Mouse (Mus musculus) thymus, postnatal 36 days (tissue): Measurements from ENCODE around the gene Tmem242.

Experiments
- DNase-seq, 2 experiments: peaks; one replicate each; pipeline ENCODE4 v3.0.0; 2022; ENCODE audit warnings: mixed read lengths in 2 of 2

Gene Tmem242

GRCm38 (mm10) chr17:5414041-5414440, 26.0 kb downstream of the Tmem242 start:
- DNase-seq: no peak

DNA sequence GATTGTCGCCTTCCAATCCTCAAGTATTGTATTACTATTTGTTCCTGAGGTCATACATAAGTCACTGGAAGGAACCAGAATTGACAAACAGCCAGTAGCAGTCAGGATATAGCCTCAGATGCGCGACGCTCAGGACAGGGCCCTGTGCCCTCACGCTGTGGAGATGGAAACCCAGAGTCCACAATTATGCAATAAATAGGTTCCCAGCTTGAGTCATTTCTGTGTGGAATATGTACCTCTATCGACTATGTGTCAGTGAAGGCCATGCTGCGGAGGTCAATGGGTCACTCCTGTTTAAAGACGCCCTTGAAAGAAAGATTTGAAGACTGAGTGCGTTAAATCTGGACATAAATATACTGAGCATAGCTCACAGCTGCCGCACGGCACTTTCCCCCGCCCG, 26.7 kb downstream of the Tmem242 start:
- no peak for DNase-seq

- DNase-seq: no peak
Measured at GRCm38 (mm10) chr17:5412740-5413139, 27.3 kb downstream of the Tmem242 start.

- DNase-seq: no peak
Measured at GRCm38 (mm10) chr17:5412301-5412700, 27.8 kb downstream of the Tmem242 start.

GRCm38 (mm10) chr17:5411205-5411604, 28.9 kb downstream of the Tmem242 start:
- DNase-seq: no peak

DNA sequence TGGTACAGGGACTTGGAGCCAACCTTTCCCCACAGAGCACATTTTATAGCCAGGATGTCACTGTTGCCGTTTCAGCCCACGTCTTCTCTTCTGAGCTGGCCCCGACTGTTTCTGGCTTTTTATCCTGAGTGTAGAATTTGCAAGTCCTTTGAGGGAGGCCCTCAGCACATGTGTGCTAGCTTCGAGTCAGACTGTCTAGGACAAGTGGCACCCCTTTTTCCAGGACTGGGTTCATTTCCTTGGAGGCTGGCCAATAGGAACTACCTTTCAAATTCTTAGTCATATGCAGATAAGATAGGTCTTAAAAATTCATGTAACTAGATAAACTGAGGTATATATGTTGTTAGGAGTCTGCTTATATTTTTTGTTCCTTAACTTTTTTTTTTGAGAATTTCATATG, 29.7 kb downstream of the Tmem242 start:
- DNase-seq: no peak

- no peak for DNase-seq
Measured at GRCm38 (mm10) chr17:5407030-5407429, 33.0 kb downstream of the Tmem242 start.

DNA sequence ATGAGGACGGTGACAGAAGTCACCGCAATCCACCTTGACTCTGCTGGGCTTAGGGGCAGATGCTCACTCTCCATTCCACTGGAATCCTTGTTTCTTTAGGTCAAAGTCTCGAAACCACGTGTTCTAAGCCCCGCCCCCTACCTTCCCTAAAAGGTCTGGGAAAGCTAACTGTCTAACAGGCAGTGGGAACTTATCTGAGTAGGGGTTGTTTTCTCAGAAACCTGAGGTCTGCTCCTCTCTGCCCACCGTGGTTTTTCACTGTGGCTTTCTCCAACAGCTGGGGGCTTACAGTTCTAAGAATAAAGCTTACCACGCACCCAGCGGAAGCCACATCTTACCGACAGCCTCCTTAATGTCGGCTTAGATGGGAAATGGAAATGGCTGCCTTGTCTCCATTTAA, 33.5 kb downstream of the Tmem242 start:
- peak; percentile 43 to 55 for DNase-seq

- no peak for DNase-seq
Measured at GRCm38 (mm10) chr17:5403885-5404284, 36.2 kb downstream of the Tmem242 start.

DNA sequence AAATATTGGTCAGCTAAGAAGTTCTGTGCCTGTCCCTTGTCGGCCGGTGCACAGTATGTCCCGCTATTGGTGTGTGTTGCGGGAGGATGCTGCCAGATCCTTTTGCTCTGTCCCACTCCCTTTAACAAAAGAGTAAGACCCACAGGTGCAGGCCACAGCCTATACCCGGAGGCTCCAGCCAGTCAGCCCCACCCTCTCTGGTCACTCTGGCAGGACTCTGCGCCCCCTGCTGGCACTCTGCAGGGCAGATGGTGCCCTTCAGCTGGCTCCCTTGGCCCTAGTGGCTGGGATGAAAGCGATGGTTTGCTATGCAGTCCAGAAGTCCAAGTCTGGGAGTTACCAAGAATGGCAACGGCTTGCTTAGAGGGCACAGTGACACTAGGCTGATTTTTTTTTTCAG, 37.4 kb downstream of the Tmem242 start:
- DNase-seq: peak; percentile 54 to 56

- peak; percentile 69 to 72 for DNase-seq
Measured at GRCm38 (mm10) chr17:5402069-5402468, 38.0 kb downstream of the Tmem242 start.

- DNase-seq: no peak
Measured at GRCm38 (mm10) chr17:5401288-5401687, 38.8 kb downstream of the Tmem242 start.

- no peak for DNase-seq
Measured at GRCm38 (mm10) chr17:5400435-5401090, 39.5 kb downstream of the Tmem242 start.

GRCm38 (mm10) chr17:5397148-5398007, 42.7 kb downstream of the Tmem242 start:
- DNase-seq: peak; percentile 76 to 81

GRCm38 (mm10) chr17:5396213-5396612, 43.8 kb downstream of the Tmem242 start:
- DNase-seq: no peak

- no peak for DNase-seq
Measured at GRCm38 (mm10) chr17:5395454-5396205, 44.4 kb downstream of the Tmem242 start.

DNA sequence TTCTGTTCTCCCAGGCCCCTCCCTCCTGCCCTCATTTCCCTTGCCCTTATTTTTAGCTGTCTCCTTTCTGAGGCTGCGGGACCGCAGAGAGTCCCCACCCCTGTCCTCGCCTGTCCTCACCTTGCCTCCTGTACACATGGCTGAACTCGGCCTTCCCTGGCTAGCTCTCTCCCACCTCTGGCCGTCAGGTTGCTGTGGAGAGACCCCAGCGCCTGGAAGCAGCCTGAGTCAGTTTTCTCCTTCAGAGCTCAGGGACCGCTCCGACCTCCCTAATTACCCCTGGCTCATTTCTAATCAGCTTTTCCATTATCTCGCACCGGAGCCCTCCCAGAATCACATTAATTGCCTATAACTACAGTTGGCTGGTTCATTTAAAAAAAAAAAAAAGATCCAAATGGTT, 49.4 kb downstream of the Tmem242 start:
- DNase-seq: no peak

- no peak for DNase-seq
Measured at GRCm38 (mm10) chr17:5388351-5388750, 51.7 kb downstream of the Tmem242 start.

DNA sequence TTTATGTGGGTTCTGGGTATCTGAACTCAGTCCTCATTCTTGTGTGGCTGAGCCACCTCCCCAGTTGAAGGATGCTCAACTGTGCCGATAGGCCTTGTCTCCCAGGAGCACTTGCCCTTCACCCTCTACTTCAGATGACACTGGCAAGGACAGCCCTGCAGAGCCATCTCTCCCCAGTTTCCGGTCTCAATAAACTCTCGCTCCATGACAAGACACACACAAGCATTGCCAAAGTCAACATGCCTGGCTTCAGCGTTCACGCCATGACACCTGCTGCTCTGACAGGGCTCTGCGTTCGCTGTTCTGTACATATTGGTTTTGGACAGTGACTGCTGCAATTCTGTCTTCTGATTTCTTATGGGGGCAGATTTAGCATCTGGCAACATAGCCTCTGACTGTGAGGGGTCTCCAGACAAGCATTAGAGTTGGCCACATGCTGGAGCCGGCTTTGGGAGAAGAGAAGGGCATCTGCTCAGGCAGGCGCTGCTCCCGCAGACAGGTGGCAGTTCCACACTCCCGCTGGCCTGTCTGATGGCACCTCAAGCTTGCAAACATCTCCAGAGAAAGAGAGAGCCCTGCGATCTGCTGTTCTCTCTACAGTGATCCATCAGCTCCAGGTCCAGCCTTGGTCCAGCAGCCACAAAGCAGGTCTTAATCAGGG, 53.0 kb downstream of the Tmem242 start:
- DNase-seq: no peak

GRCm38 (mm10) chr17:5385694-5386093, 54.4 kb downstream of the Tmem242 start:
- no peak for DNase-seq

- DNase-seq: peak; percentile 56
Measured at GRCm38 (mm10) chr17:5377930-5378310, 62.1 kb downstream of the Tmem242 start.

GRCm38 (mm10) chr17:5377151-5377929, 62.7 kb downstream of the Tmem242 start:
- no peak for DNase-seq
